Mouse (Mus musculus) limb, embryonic 14.5 days (tissue): ENCODE data around the gene Fbxl2. TPM values are rescaled to one million over a fixed set of nuclear protein-coding genes. Genes with fewer than 3 reads are reported as not detected.

Experiments used
- ATAC-seq: fragments of 200-750 bp; cut with Nextera tagmentation; 2 replicates; pipeline ENCODE4 v1.8.0; 2017; ENCODE audit warnings: low read depth, moderate number of reproducible peaks, moderate TSS enrichment; ENCODE audit not compliant: low FRiP score
- DNase-seq: peaks from one replicate; pipeline ENCODE4 v3.0.0-alpha.2; 2015; ENCODE audit warnings: low spot score
- H3K27ac ChIP-seq: fragments of 300-500 bp; sonication (generic); replicated peaks from 2 replicates; pipeline ENCODE4 v1.5.1; 2014; ENCODE audit warnings: low read depth, mild to moderate bottlenecking, low read length, moderate library complexity, mixed read lengths
- H3K27me3 ChIP-seq: fragments of 300-500 bp; sonication (generic); 2 replicates; pipeline ENCODE4 v1.6.1; 2014; ENCODE audit warnings: low read length, mixed read lengths; ENCODE audit not compliant: control insufficient read depth, insufficient read depth
- H3K36me3 ChIP-seq: fragments of 300-500 bp; sonication (generic); 2 replicates; pipeline ENCODE4 v1.6.1; 2014; ENCODE audit warnings: mild to moderate bottlenecking, low read length, moderate library complexity, mixed read lengths; ENCODE audit not compliant: control insufficient read depth, insufficient read depth
- H3K4me1 ChIP-seq: fragments of 300-500 bp; sonication (generic); 2 replicates; pipeline ENCODE4 v1.6.1; 2014; ENCODE audit warnings: antibody characterized with exemption, low read length, mixed read lengths; ENCODE audit not compliant: control insufficient read depth, insufficient read depth
- H3K4me2 ChIP-seq: fragments of 300-500 bp; sonication (generic); replicated peaks from 2 replicates; pipeline ENCODE4 v1.6.1; 2014; ENCODE audit warnings: low read depth, mild to moderate bottlenecking, low read length, moderate library complexity; ENCODE audit not compliant: severe bottlenecking
- H3K4me3 ChIP-seq: fragments of 300-500 bp; sonication (generic); replicated peaks from 2 replicates; pipeline ENCODE4 v1.5.1; 2014; ENCODE audit warnings: low read length
- H3K9ac ChIP-seq: fragments of 300-500 bp; sonication (generic); 2 replicates; pipeline ENCODE4 v1.6.1; 2014; ENCODE audit warnings: mild to moderate bottlenecking, low read depth, low read length, moderate library complexity; ENCODE audit not compliant: severe bottlenecking
- H3K9me3 ChIP-seq: fragments of 300-500 bp; sonication (generic); 2 replicates; pipeline ENCODE4 v1.6.1; 2016; ENCODE audit warnings: low read length; ENCODE audit not compliant: control insufficient read depth
- POLR2A ChIP-seq: fragments of 200-500 bp; IDR thresholded peaks from 2 replicates; pipeline ENCODE4 v1.8.0; 2012; ENCODE audit warnings: inconsistent platforms, mild to moderate bottlenecking, moderate library complexity, borderline replicate concordance; ENCODE audit not compliant: insufficient read depth, insufficient read length; ENCODE audit errors: extremely low read depth
- WGBS: fragments of 180-500 bp; shearing (Covaris S2); extraction: QIAGEN DNeasy Blood & Tissue Kit; methylation state at CpG from one replicate; pipeline ENCODE4 v1.1.7; 2014; 5-methylcytosine and 5-hydroxymethylcytosine counted together
- polyA plus RNA-seq, 2 experiments: library from polyadenylated mRNA; depleted of rRNA in 1 of 2; stranded (reverse) in 1 of 2; unstranded in 1 of 2; fragments of >200 nt; fragmentation: Nextera tagmentation in 1 of 2; extraction: Ambion mirVana in 1 of 2; gene quantifications; 2 replicates each; pipeline versions ENCODE4 v1.2.1 to v1.2.3; 2012 to 2014

Fbxl2 gene
- polyA plus RNA-seq, 2 experiments = 4.6 to 8.3 TPM

- WGBS = under 1% methylated on average over 53 of the region's 91 CpGs
These were observed 114.5 kb downstream of the Fbxl2 start for GRCm38 (mm10) chr9:113931375-113932099.

GRCm38 (mm10) chr9:113930534-113931374 is 115.2 kb downstream of the Fbxl2 start, which contains the start of gene Ubp1:
Gene Ubp1 (plus strand): TSS chr9:113930934.
- DNase-seq (peak; percentile 100), ATAC-seq (peak; percentile 97)
- peak within 1 kb of the TSS; percentile 95 for H3K4me3 ChIP-seq
- H3K36me3 ChIP-seq = no peaks in the 10 kb centered on the region
- TF ChIP-seq POLR2A = 0 out of 2 replicates have a peak, but pooled peaks have one; percentile 7
- peak within 1 kb of the TSS; percentile 85 for H3K4me2 ChIP-seq
- peaks cover 15% of the 10 kb centered on the region for H3K4me1 ChIP-seq
- H3K27me3 ChIP-seq = no peaks in the 10 kb centered on the region
- WGBS = under 1% methylated on average over 24 of the region's 86 CpGs
- no peaks in the 10 kb centered on the region for H3K9me3 ChIP-seq
- H3K27ac ChIP-seq = peak within 1 kb of the TSS; percentile 83
- peak within 1 kb of the TSS; percentile 93 for H3K9ac ChIP-seq

More at GRCm38 (mm10) chr9:113931375-113932099, 114.5 kb downstream of the Fbxl2 start:
- peak overlapping the region; percentile 85 for H3K4me2 ChIP-seq
- TF ChIP-seq POLR2A = no peak
- H3K4me1 ChIP-seq = peaks cover 15% of the 10 kb centered on the region
- H3K36me3 ChIP-seq = no peaks in the 10 kb centered on the region
- peak overlapping the region; percentile 93 for H3K9ac ChIP-seq
- H3K27me3 ChIP-seq = no peaks in the 10 kb centered on the region
- no peak for DNase-seq
- H3K9me3 ChIP-seq = no peaks in the 10 kb centered on the region
- peak overlapping the region; percentile 83 for H3K27ac ChIP-seq
- H3K4me3 ChIP-seq = peak overlapping the region; percentile 95
- ATAC-seq = peak; percentile 5; the same call in 1 of the 2 replicates

- Histone ChIP-seq H3K36me3 (no peaks in the 10 kb centered on the region), H3K4me1 (peaks cover 15% of the 10 kb centered on the region), H3K9me3 (no peaks in the 10 kb centered on the region), H3K4me2 (no peak overlapping the region), H3K27me3 (no peaks in the 10 kb centered on the region), H3K4me3 (no peak overlapping the region), H3K27ac (no peak overlapping the region), H3K9ac (no peak overlapping the region)
- WGBS = 68% methylated on average over 1 of the region's 1 CpGs
- DNase-seq (no peak), ATAC-seq (no peak)
- TF ChIP-seq POLR2A = no peak
These were observed 116.3 kb downstream of the Fbxl2 start for GRCm38 (mm10) chr9:113929676-113930075.

GRCm38 (mm10) chr9:113928591-113928990 is 117.4 kb downstream of the Fbxl2 start:
- Histone ChIP-seq H3K9me3 (no peaks in the 10 kb centered on the region), H3K4me3 (no peak overlapping the region), H3K36me3 (no peaks in the 10 kb centered on the region), H3K27ac (no peak overlapping the region), H3K27me3 (no peaks in the 10 kb centered on the region), H3K4me2 (no peak overlapping the region), H3K4me1 (peaks cover 15% of the 10 kb centered on the region), H3K9ac (no peak overlapping the region)
- ATAC-seq (no peak), DNase-seq (no peak)
- no peak for TF ChIP-seq POLR2A
- 77% methylated on average over 4 of the region's 4 CpGs for whole genome bisulfite sequencing

- Histone ChIP-seq H3K4me3 (no peak overlapping the region), H3K27me3 (no peaks in the 10 kb centered on the region), H3K4me1 (no peaks in the 10 kb centered on the region), H3K9ac (no peak overlapping the region), H3K4me2 (no peak overlapping the region), H3K9me3 (no peaks in the 10 kb centered on the region), H3K36me3 (no peaks in the 10 kb centered on the region; the same call in 1 of the 2 replicates), H3K27ac (no peak overlapping the region)
- no peak for TF ChIP-seq POLR2A
- no peak for DNase-seq
- no peak for ATAC-seq
- 84% methylated on average over 5 of the region's 5 CpGs for WGBS
These were observed 121.1 kb downstream of the Fbxl2 start for GRCm38 (mm10) chr9:113924883-113925282.
